Mouse (Mus musculus) frontal cortex, postnatal 10 days (tissue): Measurements from ENCODE around the gene Kmo.

Source experiments
- DNase-seq, 2 experiments: peaks; one replicate each; pipeline ENCODE4 v3.0.0; 2022; ENCODE audit warnings: low spot score in 2 of 2, mixed read lengths in 1 of 2

The Kmo gene

DNA sequence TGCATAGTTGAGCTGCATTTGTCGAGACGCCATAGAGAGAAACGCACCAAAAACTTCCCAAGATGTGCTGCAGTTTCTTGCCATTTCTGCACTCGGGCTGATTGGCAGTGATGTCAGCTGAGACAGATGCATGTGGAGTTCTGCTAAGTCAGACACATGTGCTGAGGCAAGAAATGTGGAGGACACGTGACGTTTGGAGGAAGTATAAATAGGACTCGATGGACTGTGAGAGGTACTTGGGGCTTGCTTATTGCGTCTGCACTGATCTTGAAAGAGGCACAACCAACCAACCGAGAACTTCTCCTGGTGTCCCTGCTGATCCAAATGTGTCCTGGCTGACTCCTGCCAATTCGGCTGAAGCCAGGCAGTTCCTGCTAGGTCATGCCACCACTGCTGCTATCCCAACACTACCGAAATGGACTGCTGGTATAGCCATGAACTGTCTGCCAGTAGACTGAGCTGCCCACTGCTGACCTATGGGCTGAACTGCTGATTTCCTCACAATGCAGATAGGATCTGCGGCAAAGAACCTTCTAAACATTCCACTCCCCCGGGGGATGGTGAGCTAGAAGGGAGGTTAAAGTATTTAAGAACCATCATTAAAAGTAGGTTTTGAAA, at the start of gene Kmo:
TSS of gene Kmo (plus strand) at position 568 of the 618 bp plus-strand sequence.
- no peak for DNase-seq

DNA sequence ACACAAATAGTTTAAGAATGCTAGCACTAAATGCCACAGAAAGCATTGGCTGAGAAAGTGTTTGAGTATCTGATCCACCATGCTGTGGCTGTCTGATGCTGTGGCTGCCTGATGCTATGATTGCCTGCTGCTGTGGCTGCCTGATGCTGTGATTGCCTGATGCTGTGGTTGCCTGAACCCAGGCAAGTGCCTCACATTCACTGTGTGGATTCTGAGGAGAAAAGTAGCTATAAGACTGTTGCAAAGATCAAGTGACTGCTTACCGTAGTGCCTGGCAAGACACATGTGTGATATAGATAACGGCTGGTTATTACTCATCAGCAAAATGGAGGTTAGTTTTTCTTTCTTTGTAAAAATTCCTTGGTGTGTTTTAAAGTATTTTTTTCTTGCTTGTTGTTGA, 46.1 kb upstream of the Kmo start:
- no peak for DNase-seq

DNA sequence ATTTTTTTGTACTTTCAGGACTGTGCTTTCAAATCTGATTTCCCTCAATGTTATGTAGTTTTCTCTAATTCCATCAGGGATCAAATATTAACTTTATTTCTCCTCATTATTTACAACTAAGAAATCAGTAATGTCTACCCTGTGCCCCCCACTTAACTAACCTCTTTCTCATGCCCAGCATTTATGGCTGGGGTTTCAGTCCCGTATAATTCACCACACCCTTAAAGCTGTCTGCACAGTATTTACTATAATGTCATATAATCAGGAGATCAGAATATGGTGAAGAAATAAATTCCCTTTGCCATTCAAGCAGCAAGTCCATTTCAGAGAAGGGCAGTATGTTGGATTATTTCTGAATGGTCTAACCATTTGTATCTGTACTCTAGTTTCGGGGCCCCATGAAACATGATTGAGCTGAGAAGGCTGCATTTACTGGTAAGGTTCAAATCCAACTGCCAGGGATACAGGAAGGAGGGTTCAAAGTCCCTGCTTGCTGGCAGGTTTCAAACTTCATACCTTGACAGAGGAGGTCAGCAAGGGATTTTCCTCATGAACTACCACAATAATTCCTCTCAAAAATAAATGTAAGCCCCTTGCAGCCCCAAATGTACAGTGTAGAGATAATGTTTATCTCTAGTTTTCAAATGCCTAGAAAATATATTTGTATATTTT, 41.6 kb upstream of the Kmo start:
- no peak for DNase-seq

DNA sequence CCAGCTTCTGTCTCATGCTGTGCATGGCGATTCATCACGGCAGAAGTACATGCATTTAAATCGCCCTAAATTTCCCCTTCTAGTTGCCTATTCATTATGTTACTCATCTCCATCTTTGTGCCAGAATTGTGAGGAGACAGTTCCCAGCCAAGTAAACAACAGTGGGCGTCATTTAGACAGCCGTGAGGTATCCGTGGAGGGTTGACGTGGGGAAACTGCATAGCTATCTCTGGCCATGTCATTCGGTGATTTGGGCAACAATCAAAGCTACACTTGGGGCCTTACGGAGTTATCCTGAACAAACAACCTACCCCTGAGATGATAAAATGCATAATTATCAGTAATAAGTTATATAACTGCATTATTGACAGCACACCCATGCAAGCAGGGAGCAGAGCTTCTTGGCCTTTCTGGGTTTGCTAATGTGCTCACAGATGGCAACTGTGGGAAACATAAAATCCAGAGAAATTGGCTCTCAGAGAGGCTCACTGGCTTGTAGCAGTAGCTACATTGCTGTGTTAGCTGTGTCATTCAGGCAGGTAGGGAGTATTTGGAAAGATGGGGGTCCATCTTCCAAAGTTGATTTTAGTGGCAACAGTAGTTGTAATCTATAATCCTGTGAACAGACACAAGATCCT, 40.5 kb upstream of the Kmo start:
- no peak for DNase-seq

DNA sequence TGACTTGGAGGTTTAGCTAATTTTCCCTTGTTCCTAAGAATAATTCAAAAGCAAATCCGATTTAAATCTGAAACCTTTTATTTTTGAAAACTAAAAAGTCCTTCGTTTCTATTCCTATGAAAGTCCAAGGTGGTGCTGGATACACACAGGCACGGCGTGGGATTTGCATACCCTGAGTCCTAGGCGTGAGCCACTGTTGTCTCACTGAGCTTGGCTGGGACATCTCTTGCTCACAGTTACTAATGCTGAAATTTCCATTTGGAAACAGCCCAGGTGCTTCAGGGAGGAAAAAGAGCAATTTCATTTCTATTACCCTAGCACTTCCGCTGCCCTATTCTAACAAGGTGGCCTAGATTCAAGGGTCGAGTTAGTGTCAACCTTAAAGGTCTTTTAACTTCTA, 39.8 kb upstream of the Kmo start:
- no peak for DNase-seq

DNA sequence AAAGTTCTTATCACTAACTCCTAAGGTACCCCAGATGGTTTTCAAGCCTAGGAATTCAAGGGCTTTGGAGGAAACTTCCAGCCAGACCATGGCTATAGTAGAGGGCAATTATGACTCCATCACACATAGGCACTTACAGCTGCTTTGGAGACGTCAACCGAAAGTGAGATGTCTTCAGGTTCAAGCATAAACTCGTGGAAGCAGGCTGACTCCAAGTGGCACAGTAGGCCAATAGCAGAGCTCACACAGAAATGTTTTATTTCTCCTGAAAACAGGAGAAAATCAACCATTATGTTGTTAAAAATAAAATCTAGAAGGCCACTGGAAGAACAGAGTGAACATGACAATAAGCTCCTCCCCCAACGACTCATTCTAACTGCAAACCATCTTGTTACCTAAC, 37.4 kb upstream of the Kmo start:
- DNase-seq = no peak

DNA sequence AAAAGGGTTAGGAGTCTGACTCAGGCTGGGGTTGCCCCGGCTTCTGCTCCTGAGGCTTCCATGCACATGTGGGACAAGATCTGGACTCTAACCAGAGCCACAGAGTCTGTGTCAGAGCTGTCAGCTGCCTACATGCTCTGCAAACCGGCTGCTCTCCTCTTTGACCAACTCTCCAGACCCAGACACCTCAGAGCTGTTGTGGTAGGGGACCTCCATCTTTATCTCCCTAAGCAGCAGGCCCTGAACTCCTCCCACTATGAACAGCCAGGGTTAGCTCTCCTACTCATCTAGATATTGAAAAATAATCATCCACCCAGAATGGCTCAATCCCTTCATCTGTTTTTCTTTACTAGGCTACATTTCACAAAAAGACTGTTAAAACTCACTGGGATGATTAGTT, 34.9 kb upstream of the Kmo start:
- no peak for DNase-seq

DNA sequence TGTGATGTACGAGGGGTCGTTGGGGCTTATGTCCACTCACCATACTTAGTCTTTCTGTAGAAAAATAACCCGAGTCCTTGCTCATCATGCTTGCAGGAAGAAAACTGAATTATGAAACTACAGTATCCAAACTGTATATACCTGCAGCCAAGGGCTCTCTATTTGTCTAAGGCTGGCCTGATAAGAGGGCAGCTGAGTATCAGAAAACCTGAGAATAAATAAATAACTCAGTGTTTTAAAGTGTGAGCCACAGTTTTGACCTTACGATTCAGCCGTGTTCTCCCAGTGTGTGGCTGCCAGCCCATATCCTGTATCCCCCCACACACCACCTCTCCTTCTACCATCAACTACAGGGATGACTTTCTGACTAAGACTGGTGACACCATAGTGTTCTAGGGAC, 33.5 kb upstream of the Kmo start:
- no peak for DNase-seq

DNA sequence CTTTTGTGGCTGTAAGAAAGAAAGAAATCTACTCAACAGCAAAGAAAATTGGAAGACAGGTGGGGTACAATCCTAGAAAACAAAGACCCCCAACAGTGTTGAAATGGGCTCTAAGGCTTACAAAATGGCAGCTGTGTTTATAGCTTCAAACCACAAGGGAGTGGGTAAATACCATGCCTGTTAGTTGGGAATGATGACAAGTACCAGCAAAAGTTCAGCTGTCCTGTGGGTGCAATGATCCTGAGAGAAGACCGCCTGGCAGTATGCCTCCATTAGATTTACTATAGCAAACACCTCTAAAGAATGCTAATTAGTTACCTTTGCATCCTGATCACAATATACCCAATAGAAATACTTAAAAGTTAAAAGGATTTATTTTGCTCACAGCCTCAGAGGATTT, 27.3 kb upstream of the Kmo start:
- no peak for DNase-seq

DNA sequence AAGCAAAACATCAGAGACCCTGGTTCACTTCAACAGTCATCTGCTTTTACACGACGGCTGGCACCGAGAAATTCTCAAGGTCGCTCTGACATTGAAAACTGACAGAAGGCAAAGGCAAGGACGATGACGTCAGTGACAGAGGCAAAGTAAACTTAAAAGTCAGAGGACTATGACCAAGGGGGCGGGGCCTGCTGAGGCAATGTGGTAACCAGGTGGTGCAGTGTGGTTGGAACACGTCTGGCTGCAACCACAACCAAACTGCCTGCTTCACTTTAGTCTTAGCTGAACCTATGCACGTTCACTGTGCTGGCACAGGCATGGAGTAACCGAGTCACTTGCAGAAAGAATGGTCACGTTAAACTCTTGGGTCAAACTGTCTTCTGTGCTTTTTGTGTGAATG, 17.9 kb upstream of the Kmo start:
- no peak for DNase-seq

DNA sequence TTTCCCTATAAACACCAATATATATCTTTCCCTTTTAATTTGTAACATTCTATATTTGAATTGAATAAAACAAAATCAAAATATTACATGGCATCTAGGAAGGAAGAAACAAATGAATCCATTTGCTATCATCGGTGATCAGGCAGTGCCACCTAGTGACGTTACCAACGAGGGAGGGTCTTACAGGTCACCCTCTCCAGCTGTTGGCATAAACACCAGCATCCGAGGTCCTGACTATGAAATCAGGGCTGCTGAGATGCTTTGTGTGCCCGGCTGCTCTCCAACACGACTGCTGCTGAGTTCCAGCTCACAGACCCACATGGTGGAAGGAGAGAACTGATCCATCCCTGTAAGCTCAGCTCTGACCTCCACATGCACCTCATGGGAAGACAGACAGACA, 16.8 kb upstream of the Kmo start:
- no peak for DNase-seq

DNA sequence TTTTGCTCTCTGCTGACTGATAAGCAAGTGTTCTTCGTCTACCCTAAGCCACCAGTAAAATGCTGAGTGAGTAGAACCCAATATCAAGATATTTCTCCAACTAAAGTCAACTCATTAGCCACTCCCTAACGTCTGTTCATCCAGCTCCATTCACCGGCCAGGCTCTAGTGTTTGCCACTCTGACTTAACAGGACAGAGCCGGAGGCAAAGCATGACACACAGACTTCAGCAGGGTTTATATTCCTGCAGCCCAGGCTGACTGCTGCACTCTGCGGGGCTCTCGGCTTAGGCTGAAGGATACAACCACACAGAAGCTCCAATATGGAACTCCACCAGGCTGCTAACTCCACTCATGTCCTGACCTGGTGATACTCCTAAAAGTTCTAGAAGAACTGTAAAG, 12.9 kb upstream of the Kmo start:
- DNase-seq = no peak

DNA sequence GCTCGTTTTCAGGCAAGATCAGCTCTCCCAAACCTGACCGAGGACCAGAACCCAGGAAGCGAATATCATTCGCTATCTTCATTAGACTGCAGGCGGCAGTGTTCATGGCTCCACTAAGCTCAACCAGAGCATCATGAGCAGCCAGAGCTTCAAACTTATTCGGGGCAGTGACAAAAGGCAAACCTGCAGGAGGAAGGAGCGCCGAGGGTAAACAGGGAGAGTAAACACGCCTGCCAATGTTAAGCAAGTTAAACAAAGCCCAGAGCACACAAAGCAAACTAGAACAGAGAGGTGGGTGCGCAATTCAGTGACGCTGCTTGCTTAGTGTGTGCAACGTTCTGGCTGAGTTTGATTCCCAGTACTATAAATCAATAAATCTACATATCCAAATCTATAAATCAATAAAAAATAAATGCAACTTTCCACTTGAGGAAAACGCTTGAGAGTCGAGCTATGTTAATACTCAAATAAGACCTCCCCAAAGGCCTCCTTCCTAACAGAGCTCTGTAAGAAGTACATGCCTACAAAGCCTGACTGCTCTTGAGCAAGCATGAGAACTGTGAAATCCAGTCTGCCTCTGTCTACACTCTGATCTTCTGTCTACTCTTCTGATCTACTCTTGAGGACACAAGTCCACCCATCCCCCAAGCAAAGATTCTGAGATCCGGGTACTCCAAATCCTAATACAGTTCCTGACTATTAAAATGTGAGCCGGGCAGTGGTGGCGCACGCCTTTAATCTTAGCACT, 12.2 kb upstream of the Kmo start:
- DNase-seq = no peak

DNA sequence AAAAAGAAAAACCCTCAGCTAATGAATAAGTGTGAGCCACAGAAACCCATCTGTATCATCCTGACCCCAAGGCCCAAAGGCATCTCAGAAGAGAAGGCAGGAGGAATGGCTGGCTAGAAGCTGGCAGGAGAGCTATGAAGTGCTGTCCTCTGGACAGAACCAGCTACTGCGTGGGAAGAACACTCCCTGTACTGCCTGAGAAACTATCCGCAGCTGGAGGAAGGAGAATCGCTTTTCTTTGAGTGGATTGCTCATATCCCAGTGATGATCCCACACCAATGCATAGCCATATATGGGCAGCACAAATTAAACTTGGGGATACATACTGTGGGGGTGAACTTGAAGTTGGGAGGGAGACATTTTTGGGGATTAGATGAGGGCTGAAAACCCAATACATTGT, 11.5 kb upstream of the Kmo start:
- DNase-seq = no peak

DNA sequence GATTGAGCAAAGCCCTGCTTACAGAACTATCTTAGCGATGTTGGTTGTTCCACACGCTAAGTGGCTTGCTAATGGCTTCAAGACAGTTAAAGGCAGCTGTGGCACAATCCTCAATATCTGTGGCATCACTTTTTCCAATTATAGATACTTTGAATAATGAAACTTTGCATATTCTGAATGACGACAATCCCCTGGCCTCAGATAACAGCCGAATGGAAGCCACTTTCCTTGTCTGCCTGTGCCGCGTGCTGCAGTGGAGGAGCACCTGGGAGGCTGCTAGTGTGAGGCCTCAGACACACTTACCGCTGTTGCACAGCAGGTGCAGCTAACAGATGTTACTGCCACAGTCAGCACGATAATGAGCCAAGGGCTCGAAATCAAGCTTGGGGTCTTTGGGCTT, 5.2 kb upstream of the Kmo start:
- no peak for DNase-seq

DNA sequence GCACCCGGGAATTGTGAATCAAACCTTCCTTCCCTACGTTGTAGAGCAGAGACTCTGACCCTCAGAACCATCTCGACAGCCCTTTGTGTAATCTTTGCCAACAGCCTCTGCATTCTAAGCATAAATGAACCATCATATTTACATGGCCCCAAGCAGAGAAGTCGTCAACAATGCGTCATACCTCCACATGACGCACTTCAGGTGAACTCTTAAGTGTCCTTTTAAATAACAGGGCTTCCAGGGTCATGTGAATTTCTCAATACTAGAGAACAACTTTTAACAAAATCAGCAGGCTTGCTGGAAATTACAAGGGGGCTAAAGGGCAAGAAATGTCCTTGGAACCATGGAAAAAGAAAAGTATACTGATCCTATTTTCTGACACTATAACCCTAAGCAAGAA, 3.5 kb downstream of the Kmo start:
- DNase-seq = no peak

DNA sequence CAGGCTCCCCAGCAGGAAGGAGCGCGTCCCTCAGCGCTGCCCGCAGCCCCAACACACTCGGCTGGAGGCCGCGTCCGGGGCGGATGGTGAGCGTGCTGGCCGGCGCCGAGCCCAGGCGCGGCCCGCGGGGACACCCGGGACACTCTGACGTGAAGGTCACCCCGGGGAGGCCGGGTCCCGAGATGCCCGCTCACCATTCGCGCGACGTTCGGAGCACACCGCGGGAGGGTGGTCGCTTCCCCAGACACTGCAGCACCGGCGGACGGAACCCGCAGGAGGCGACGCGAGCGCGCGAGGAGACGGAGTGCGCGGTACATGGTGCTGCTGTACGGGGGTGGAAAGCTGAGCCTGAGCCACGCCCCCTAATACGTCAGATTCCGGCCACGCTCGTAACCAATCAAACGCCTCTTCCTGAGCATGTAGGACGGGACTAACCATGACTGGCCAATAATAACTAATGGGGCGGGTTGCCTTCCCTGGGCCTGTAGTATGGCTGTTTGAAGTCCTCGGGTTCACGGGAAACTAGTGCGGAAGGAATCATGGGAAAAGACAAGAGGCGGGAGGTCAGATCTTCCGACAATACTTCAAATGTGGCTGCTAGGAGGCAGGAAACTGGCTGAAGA, 5.2 kb downstream of the Kmo start, which contains the start of gene Fh1:
TSS of gene Fh1 (minus strand) at position 379 of the 623 bp plus-strand sequence.
- peak; percentile 96 for DNase-seq

DNA sequence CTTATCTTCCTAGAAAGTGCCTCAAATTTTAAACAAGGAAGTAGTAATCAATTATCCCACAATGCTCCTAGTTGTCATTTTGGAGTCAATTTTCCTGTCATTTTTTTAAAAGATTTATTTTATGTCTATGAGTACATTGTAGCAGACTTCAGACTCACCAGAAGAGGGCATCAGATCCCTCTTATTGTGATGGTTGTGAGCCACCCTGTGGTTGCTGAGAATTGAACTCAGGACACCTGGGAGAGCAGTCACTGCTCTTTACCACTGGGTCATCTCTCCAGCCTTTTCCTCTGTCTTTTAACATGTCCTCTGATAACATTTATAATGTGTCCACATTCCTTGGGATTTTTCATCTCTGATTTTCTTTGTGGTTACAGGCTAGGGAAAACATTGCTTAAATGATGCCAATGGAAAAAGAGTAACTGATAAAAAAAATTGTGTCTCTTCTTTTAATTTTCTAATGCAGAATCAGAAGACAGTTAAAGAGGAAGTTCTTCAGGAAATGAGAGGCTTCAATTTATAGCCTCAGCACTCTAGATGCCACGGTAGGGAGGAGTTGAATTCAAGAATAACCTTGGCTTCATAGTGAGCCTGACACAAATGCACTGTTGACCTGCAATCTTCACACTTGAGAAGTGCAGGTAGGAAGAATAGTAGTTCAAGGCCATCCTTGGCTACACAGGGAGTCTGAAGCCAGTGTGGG, 6.0 kb downstream of the Kmo start:
- DNase-seq = no peak

DNA sequence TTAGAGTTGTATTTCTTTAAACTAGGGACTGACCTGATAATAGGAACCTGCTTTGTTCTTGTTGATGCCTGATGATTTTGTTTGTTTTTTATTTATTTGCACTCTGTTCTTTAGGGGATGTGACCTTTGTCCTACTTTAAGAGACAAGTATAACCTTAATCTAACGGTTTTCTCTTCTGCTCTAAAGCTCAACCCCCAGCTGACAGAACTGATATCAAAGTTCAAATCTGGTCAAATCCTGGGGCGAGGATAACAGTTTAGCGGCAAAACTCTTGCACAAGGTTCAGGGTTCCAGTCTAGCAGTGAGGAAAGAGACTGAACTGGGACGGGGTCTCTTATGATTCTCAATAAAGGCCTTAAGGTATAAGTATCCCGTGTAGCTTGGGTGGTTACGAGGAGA, 9.1 kb downstream of the Kmo start:
- no peak for DNase-seq

DNA sequence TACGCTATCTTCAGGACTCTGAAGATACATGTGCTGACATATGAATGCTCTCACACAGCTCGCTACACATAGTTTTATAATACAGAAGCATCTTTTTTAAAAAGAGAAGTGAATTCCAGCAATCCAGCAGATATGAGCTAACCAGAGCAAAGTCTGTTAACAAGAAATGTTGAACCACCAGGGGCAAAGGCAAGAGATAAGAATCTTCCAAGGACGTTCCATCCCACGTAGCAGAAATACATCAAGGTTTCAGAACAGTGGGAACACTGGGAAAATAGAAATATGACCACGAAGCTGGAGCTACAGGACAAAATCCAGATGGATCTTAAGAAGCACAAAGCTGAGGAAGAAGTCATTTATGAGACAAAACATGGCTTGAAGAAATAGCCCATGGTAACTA, 10.2 kb downstream of the Kmo start:
- DNase-seq = no peak

DNA sequence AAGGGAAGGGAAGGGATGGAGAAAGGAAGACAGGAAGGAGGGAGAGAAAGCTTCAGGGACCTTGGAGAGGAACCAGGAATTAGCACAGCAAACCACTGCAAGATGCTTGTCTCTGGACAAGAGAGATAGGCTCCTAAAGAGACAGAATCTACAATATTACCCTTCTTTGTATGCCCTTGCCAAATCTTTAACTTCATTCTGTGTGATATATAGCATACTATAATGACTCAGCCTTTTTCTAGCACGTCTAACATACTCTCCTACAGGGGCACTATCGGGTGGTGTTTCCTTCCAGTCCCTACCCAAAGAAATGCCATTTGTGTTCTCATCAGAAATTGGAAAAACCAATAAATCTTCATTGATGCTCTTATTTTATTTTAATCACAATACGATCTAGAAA, 10.9 kb downstream of the Kmo start:
- no peak for DNase-seq
